Mouse (Mus musculus) erythroblast, embryonic 14.5 days (primary cell): ENCODE data around the gene Aoc1. TPM values are rescaled to one million over a fixed set of nuclear protein-coding genes. Genes with fewer than 3 reads are reported as not detected.
"Not testable (repeated sequence)": the region's sequence is repeated elsewhere in the genome, so short reads cannot be mapped to it uniquely, and the experiment has no call there.

Experiments
- H3K27me3 ChIP-seq: 2 replicates; pipeline ENCODE4 v1.6.1; 2012; ENCODE audit warnings: inconsistent platforms; ENCODE audit not compliant: control insufficient read depth
- H3K36me3 ChIP-seq: 2 replicates; pipeline ENCODE4 v1.6.1; 2012; ENCODE audit warnings: mild to moderate bottlenecking, inconsistent platforms; ENCODE audit not compliant: control insufficient read depth
- H3K4me1 ChIP-seq: 2 replicates; pipeline ENCODE4 v1.6.1; 2012; ENCODE audit warnings: inconsistent platforms; ENCODE audit not compliant: control insufficient read depth
- H3K4me3 ChIP-seq: replicated peaks from 2 replicates; pipeline ENCODE3; 2012; ENCODE audit warnings: moderate library complexity, mild to moderate bottlenecking, inconsistent platforms
- H3K9me3 ChIP-seq: 2 replicates; pipeline ENCODE4 v1.6.1; 2012; ENCODE audit warnings: low read length, inconsistent platforms, mixed read lengths; ENCODE audit not compliant: control insufficient read depth
- GATA1 ChIP-seq: IDR thresholded peaks from 2 replicates; pipeline ENCODE4 v1.6.1; 2012; ENCODE audit warnings: low read length, inconsistent platforms, mixed read lengths
- TAL1 ChIP-seq: IDR thresholded peaks from 3 replicates; pipeline ENCODE4 v1.6.1; 2012; ENCODE audit warnings: low read length, inconsistent platforms, mixed read lengths
- polyA plus RNA-seq: library from polyadenylated mRNA; stranded (reverse); fragments of >175 nt; gene quantifications from 2 replicates; pipeline ENCODE4 v1.2.3, GENCODE M21; 2012

The Aoc1 gene
- polyA plus RNA-seq, 1 experiment: not detected

GRCm38 (mm10) chr6:48867158-48867557 is 5.5 kb upstream of the Aoc1 start:
- no peak overlapping the region for H3K4me3 ChIP-seq
- no peaks in the 10 kb centered on the region for H3K27me3 ChIP-seq
- H3K4me1 ChIP-seq: no peaks in the 10 kb centered on the region
- H3K36me3 ChIP-seq: no peaks in the 10 kb centered on the region
- H3K9me3 ChIP-seq: no peaks in the 10 kb centered on the region
- no peak for TF ChIP-seq TAL1
- no peak for TF ChIP-seq GATA1

DNA sequence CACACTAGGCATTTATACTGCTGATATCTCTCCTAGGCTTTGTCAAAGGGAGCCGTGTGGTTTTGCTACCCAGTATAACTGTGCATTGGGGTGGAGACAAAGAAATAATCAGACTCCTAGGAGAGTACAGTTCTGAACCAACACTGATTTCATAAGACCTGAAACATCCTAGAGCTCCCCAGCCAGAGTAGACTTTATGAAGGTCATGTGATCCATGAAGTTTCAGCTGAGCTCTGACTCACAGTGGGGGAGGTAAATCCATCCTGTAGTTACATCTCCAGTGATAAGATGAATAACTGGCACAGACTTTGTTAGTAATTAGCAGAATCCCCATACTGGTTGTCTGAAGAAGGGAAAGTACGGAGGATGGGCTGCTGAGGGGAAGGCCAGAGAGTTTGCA is 2.9 kb upstream of the Aoc1 start:
- TF ChIP-seq GATA1: no peak
- no peak for TF ChIP-seq TAL1
- Histone ChIP-seq H3K4me1 (no peaks in the 10 kb centered on the region), H3K9me3 (no peaks in the 10 kb centered on the region), H3K36me3 (no peaks in the 10 kb centered on the region), H3K27me3 (no peaks in the 10 kb centered on the region), H3K4me3 (no peak overlapping the region)

- no peaks in the 10 kb centered on the region for H3K27me3 ChIP-seq
- H3K4me1 ChIP-seq: no peaks in the 10 kb centered on the region
- no peak for TF ChIP-seq GATA1
- no peak for TF ChIP-seq TAL1
- no peaks in the 10 kb centered on the region for H3K9me3 ChIP-seq
- H3K4me3 ChIP-seq: no peak overlapping the region
- H3K36me3 ChIP-seq: no peaks in the 10 kb centered on the region
These were observed 1.9 kb downstream of the Aoc1 start for GRCm38 (mm10) chr6:48874576-48874975.

- no peaks in the 10 kb centered on the region for H3K4me1 ChIP-seq
- TF ChIP-seq TAL1 (no peak), GATA1 (no peak)
- H3K36me3 ChIP-seq: no peaks in the 10 kb centered on the region
- no peaks in the 10 kb centered on the region for H3K27me3 ChIP-seq
- H3K9me3 ChIP-seq: no peaks in the 10 kb centered on the region
- H3K4me3 ChIP-seq: no peak overlapping the region
These were observed 2.8 kb downstream of the Aoc1 start for GRCm38 (mm10) chr6:48875515-48875914.

DNA sequence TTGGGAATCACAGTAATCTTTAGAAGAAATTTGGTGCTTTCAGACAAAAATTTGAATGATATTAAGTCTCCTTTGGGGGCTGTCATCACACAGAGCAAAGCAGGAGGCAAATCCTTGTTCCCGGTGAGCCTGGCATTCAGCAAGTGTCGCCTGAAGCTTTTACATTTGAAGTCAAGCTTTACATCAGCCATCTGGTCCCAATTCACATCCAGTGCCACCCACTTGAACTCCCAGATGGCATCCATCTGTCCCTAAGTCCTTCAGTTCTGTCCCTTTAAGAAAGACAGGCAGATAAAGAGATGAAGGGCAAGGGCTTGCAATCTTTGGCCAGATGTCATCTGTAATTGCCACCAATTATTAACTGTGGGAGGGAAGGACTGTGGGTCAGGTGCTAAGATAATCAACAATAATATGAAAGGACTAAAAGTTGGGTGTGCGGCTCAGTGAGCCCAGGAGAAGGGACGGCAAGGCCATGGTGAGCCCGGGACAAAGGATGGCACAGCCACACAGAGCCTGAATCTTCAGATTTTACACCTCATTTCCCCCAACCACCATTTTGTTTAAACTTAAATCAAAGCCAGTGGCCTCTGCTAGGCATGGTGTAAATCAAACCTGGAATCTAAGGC is 3.9 kb downstream of the Aoc1 start:
- H3K4me1 ChIP-seq: no peaks in the 10 kb centered on the region
- no peaks in the 10 kb centered on the region for H3K9me3 ChIP-seq
- H3K27me3 ChIP-seq: no peaks in the 10 kb centered on the region
- TF ChIP-seq GATA1 (no peak), TAL1 (no peak)
- no peak overlapping the region for H3K4me3 ChIP-seq
- H3K36me3 ChIP-seq: no peaks in the 10 kb centered on the region

DNA sequence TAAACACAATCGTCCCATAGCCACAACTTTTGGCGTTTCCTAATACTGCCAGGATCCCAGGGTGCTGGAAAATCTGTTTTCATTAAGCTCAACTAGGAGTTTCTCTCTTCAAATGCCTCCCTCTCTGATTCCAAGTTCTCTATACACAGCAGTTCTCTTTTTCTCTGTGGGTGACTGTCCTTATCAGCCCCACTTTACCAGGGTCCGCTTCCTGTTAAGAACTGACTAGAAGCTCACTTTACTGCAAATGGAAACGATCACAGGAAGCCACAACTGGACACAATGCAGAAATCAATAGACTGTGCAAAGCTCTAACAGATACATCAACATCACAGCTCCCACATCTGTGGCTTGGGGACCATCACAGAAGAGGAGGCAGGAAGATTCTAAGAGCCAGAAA is 21.5 kb downstream of the Aoc1 start:
- H3K9me3 ChIP-seq: no peaks in the 10 kb centered on the region
- H3K4me1 ChIP-seq: no peaks in the 10 kb centered on the region
- no peaks in the 10 kb centered on the region for H3K36me3 ChIP-seq
- TF ChIP-seq GATA1 (no peak), TAL1 (no peak)
- H3K27me3 ChIP-seq: no peaks in the 10 kb centered on the region
- H3K4me3 ChIP-seq: no peak overlapping the region

DNA sequence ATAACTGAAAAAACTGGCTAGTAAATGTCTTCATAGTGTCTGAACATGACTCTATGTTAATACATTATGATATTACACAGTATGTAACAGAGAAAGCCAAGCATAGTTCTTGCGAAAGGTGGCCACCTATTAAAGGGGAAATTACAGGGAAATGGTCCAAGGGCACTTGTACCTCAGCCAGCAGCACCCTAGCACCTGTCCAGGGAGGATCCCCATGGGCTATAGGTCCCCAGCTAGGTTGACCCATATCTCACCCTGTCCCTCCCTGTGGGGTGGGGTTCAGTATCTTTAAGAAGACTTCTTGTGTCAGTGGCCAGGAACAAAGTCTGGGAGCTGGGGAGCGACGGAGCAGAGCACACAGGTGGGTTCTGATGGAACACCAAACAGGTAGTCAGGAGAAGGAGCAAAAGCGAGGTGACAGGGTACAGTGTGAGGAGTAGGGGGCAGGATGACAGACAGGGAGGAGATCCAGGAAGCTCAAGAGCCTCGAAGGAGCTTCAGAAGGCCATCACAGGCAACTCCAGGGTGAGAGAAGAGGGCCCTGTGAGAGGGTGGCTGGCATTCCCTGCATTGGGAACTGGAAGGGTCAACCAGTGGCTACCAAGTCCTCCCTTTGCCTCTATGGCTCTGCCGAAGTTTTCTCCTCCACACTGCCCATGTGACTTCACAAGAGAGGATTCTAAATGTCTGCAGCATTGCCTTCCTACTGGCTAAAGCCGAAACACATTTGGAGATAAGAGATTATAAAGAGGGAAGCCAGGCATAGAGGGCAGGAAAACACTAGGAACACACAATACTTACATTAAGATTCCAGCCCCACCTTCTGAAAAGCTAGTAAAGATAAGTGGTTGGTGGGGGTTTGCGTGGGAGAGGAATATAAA is 22.5 kb downstream of the Aoc1 start:
- Histone ChIP-seq H3K36me3 (no peaks in the 10 kb centered on the region), H3K27me3 (no peaks in the 10 kb centered on the region), H3K9me3 (no peaks in the 10 kb centered on the region), H3K4me3 (no peak overlapping the region), H3K4me1 (no peaks in the 10 kb centered on the region)
- TF ChIP-seq GATA1 (no peak), TAL1 (no peak)

DNA sequence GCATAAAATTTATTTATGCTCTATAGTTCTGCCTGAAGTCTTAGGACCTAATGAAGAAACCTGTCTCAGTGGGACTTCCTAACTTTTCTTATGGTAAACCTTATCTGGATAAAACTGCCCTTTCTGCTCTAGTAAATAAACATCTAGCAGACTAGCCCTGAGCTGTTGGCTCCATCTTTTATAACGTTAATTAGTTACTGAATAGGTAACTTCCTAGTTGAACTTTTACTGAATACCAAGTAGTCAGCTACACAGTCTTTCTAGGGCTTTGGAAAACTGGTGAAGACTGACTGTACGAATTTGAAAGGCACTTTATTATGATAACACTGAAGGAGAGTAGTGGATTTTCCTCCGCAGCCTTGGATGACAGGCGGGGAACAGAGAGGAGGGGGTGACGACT is 23.2 kb downstream of the Aoc1 start:
- no peak overlapping the region for H3K4me3 ChIP-seq
- H3K36me3 ChIP-seq: no peaks in the 10 kb centered on the region
- no peaks in the 10 kb centered on the region for H3K9me3 ChIP-seq
- H3K4me1 ChIP-seq: no peaks in the 10 kb centered on the region
- TF ChIP-seq TAL1 (no peak), GATA1 (no peak)
- no peaks in the 10 kb centered on the region for H3K27me3 ChIP-seq

DNA sequence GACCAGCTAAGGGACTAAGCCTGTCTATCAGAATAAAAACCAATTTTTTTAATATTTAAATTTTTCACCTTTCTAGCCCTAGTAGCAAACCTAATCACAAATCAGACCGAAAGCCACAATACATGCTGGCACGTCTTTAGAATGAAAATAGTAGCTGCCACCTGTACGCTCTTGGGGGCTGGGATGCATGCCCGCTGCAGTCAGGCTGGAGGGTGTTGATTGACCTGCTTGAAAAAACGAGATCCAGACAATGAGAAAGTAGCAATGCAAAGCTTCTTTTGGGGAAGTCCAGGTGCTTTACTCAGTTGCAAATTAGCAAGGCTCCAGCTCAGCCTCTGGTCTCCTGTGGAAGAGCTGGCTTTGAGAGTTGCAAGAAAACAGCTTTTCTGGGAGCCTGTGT is 24.3 kb downstream of the Aoc1 start:
- Histone ChIP-seq H3K4me1 (no peaks in the 10 kb centered on the region), H3K9me3 (no peaks in the 10 kb centered on the region), H3K27me3 (no peaks in the 10 kb centered on the region), H3K4me3 (no peak overlapping the region), H3K36me3 (no peaks in the 10 kb centered on the region)
- TF ChIP-seq GATA1: no peak
- TF ChIP-seq TAL1: no peak

GRCm38 (mm10) chr6:48901316-48901715 is 28.6 kb downstream of the Aoc1 start:
- H3K9me3 ChIP-seq, H3K4me1 ChIP-seq, H3K36me3 ChIP-seq, H3K4me3 ChIP-seq, H3K27me3 ChIP-seq: not testable (repeated sequence)
